Mouse (Mus musculus) neural tube, embryonic 14.5 days (tissue): ENCODE results near the gene Aldh1l1. TPM values are rescaled to one million over a fixed set of nuclear protein-coding genes. Genes with fewer than 3 reads are reported as not detected.

Experiments
- ATAC-seq: fragments of 200-750 bp; cut with Nextera tagmentation; 2 replicates; pipeline ENCODE4 v1.8.0; 2017; ENCODE audit warnings: low read depth, mild to moderate bottlenecking, moderate TSS enrichment, moderate library complexity
- H3K27ac ChIP-seq: fragments of 300-500 bp; sonication (generic); 2 replicates; pipeline ENCODE4 v1.5.1; 2014; ENCODE audit warnings: low read depth, mild to moderate bottlenecking, control low read depth, low read length, moderate library complexity, mixed read lengths
- H3K27me3 ChIP-seq: fragments of 300-500 bp; sonication (generic); 2 replicates; pipeline ENCODE4 v1.6.1; 2014; ENCODE audit warnings: low read length; ENCODE audit not compliant: control insufficient read depth, insufficient read depth
- H3K36me3 ChIP-seq: fragments of 300-500 bp; sonication (generic); 2 replicates; pipeline ENCODE4 v1.6.1; 2014; ENCODE audit warnings: low read length, mixed read lengths; ENCODE audit not compliant: control insufficient read depth, insufficient read depth
- H3K4me1 ChIP-seq: fragments of 300-500 bp; sonication (generic); 2 replicates; pipeline ENCODE4 v1.6.1; 2014; ENCODE audit warnings: low read length; ENCODE audit not compliant: control insufficient read depth, insufficient read depth
- H3K4me2 ChIP-seq: fragments of 300-500 bp; sonication (generic); 2 replicates; pipeline ENCODE4 v1.6.1; 2014; ENCODE audit warnings: mild to moderate bottlenecking, low read depth, low read length, control low read depth
- H3K4me3 ChIP-seq: fragments of 300-500 bp; sonication (generic); 2 replicates; pipeline ENCODE4 v1.5.1; 2014; ENCODE audit warnings: low read depth, low read length, control low read depth, mixed read lengths
- H3K9ac ChIP-seq: fragments of 300-500 bp; sonication (generic); replicated peaks from 2 replicates; pipeline ENCODE4 v1.6.1; 2014; ENCODE audit warnings: low read depth, mild to moderate bottlenecking, control low read depth, low read length, mixed read lengths
- H3K9me3 ChIP-seq: fragments of 300-500 bp; sonication (generic); 2 replicates; pipeline ENCODE4 v1.6.1; 2016; ENCODE audit warnings: low read length; ENCODE audit not compliant: control insufficient read depth
- WGBS: fragments of 180-500 bp; shearing (Covaris S2); extraction: QIAGEN DNeasy Blood & Tissue Kit; methylation state at CpG from one replicate; pipeline ENCODE4 v1.1.7; 2014; 5-methylcytosine and 5-hydroxymethylcytosine counted together
- polyA plus RNA-seq: library from polyadenylated mRNA; unstranded; fragments of >200 nt; fragmentation: Nextera tagmentation; extraction: Ambion mirVana; gene quantifications from 2 replicates; pipeline ENCODE4 v1.2.1, GENCODE M21; 2014

Aldh1l1 gene
- polyA plus RNA-seq, 1 experiment from 2014 or later: 53.3 TPM

- no peak for ATAC-seq
- no peak overlapping the region for H3K4me3 ChIP-seq
- no peaks in the 10 kb centered on the region for H3K4me1 ChIP-seq
- H3K9ac ChIP-seq: no peak overlapping the region
- WGBS: 92% methylated on average over 2 of the region's 2 CpGs
- no peaks in the 10 kb centered on the region for H3K9me3 ChIP-seq
- H3K27ac ChIP-seq: no peak overlapping the region
- H3K27me3 ChIP-seq: no peaks in the 10 kb centered on the region
- no peaks in the 10 kb centered on the region for H3K36me3 ChIP-seq
- H3K4me2 ChIP-seq: no peak overlapping the region
Observed at GRCm38 (mm10) chr6:90597592-90597991, 111.4 kb downstream of the Aldh1l1 start.

- no peak overlapping the region for H3K9ac ChIP-seq
- no peaks in the 10 kb centered on the region for H3K4me1 ChIP-seq
- no peak overlapping the region for H3K4me2 ChIP-seq
- no peak for ATAC-seq
- 87% methylated on average over 6 of the region's 6 CpGs for WGBS
- H3K4me3 ChIP-seq: no peak overlapping the region
- no peaks in the 10 kb centered on the region for H3K27me3 ChIP-seq
- no peaks in the 10 kb centered on the region for H3K36me3 ChIP-seq
- H3K9me3 ChIP-seq: no peaks in the 10 kb centered on the region
- no peak overlapping the region for H3K27ac ChIP-seq
Observed at GRCm38 (mm10) chr6:90598197-90598596, 112.0 kb downstream of the Aldh1l1 start.

GRCm38 (mm10) chr6:90600351-90600750 lies 114.1 kb downstream of the Aldh1l1 start:
- no peaks in the 10 kb centered on the region for H3K4me1 ChIP-seq
- no peaks in the 10 kb centered on the region for H3K27me3 ChIP-seq
- no peak overlapping the region for H3K9ac ChIP-seq
- no peak overlapping the region for H3K4me3 ChIP-seq
- no peaks in the 10 kb centered on the region for H3K9me3 ChIP-seq
- H3K27ac ChIP-seq: no peak overlapping the region
- ATAC-seq: no peak
- no peaks in the 10 kb centered on the region for H3K36me3 ChIP-seq
- 85% methylated on average over 4 of the region's 4 CpGs for WGBS
- no peak overlapping the region for H3K4me2 ChIP-seq

GRCm38 (mm10) chr6:90601736-90602135 lies 115.5 kb downstream of the Aldh1l1 start:
- Histone ChIP-seq H3K9ac (no peak overlapping the region), H3K4me2 (no peak overlapping the region), H3K9me3 (no peaks in the 10 kb centered on the region), H3K27me3 (no peaks in the 10 kb centered on the region), H3K4me3 (no peak overlapping the region), H3K4me1 (0 out of 2 replicates have a peak, but pooled peaks cover 3% of the 10 kb centered on the region), H3K27ac (no peak overlapping the region), H3K36me3 (no peaks in the 10 kb centered on the region)
- no peak for ATAC-seq
- WGBS: 64% methylated on average over 7 of the region's 7 CpGs

GRCm38 (mm10) chr6:90602304-90602703 lies 116.1 kb downstream of the Aldh1l1 start:
- no peak overlapping the region for H3K27ac ChIP-seq
- WGBS: 93% methylated on average over 3 of the region's 3 CpGs
- H3K27me3 ChIP-seq: no peaks in the 10 kb centered on the region
- H3K9ac ChIP-seq: no peak overlapping the region
- H3K4me1 ChIP-seq: 0 out of 2 replicates have a peak, but pooled peaks cover 4% of the 10 kb centered on the region
- no peak for ATAC-seq
- H3K36me3 ChIP-seq: no peaks in the 10 kb centered on the region
- no peaks in the 10 kb centered on the region for H3K9me3 ChIP-seq
- H3K4me2 ChIP-seq: no peak overlapping the region
- no peak overlapping the region for H3K4me3 ChIP-seq

GRCm38 (mm10) chr6:90603126-90603525 lies 116.9 kb downstream of the Aldh1l1 start:
- Histone ChIP-seq H3K4me1 (0 out of 2 replicates have a peak, but pooled peaks cover 4% of the 10 kb centered on the region), H3K9ac (no peak overlapping the region), H3K27ac (no peak overlapping the region), H3K36me3 (no peaks in the 10 kb centered on the region), H3K9me3 (no peaks in the 10 kb centered on the region), H3K4me2 (no peak overlapping the region), H3K27me3 (no peaks in the 10 kb centered on the region), H3K4me3 (no peak overlapping the region)
- no peak for ATAC-seq
- WGBS: 70% methylated on average over 7 of the region's 7 CpGs

- peak overlapping the region; percentile 68 for H3K4me3 ChIP-seq
- peak overlapping the region; percentile 87 for H3K4me2 ChIP-seq
- no peaks in the 10 kb centered on the region for H3K36me3 ChIP-seq
- H3K27me3 ChIP-seq: no peaks in the 10 kb centered on the region
- no peaks in the 10 kb centered on the region for H3K9me3 ChIP-seq
- 0 out of 2 replicates have a peak, but pooled peaks cover 4% of the 10 kb centered on the region for H3K4me1 ChIP-seq
- no peak overlapping the region for H3K27ac ChIP-seq
- no peak for ATAC-seq
- no peak overlapping the region for H3K9ac ChIP-seq
- WGBS: 61% methylated on average over 3 of the region's 3 CpGs
Observed at GRCm38 (mm10) chr6:90604130-90604529, 117.9 kb downstream of the Aldh1l1 start.

- Histone ChIP-seq H3K36me3 (no peaks in the 10 kb centered on the region), H3K9me3 (no peaks in the 10 kb centered on the region), H3K4me3 (peak within 1 kb of the TSS; percentile 68), H3K27me3 (no peaks in the 10 kb centered on the region), H3K9ac (peak within 1 kb of the TSS; percentile 68), H3K27ac (no peak within 1 kb of the TSS), H3K4me1 (0 out of 2 replicates have a peak, but pooled peaks cover 4% of the 10 kb centered on the region), H3K4me2 (peak within 1 kb of the TSS; percentile 87)
- 1% methylated on average over 46 of the region's 49 CpGs for WGBS
- ATAC-seq: peak; percentile 90
Observed at GRCm38 (mm10) chr6:90604533-90605297, 118.5 kb downstream of the Aldh1l1 start, which contains the start of gene Slc41a3. Gene Slc41a3 (plus strand): TSS chr6:90604725.

- peak overlapping the region; percentile 68 for H3K4me3 ChIP-seq
- H3K27me3 ChIP-seq: no peaks in the 10 kb centered on the region
- peak overlapping the region; percentile 87 for H3K4me2 ChIP-seq
- H3K36me3 ChIP-seq: no peaks in the 10 kb centered on the region
- peak overlapping the region; percentile 68 for H3K9ac ChIP-seq
- H3K27ac ChIP-seq: no peak overlapping the region
- H3K4me1 ChIP-seq: 0 out of 2 replicates have a peak, but pooled peaks cover 4% of the 10 kb centered on the region
- no peak for ATAC-seq
- 14% methylated on average over 5 of the region's 5 CpGs for WGBS
- H3K9me3 ChIP-seq: no peaks in the 10 kb centered on the region
Observed at GRCm38 (mm10) chr6:90605298-90605665, 119.1 kb downstream of the Aldh1l1 start.
